Mouse (Mus musculus): ENCODE measurements around the gene Slc5a10. TPM values are rescaled to one million over a fixed set of nuclear protein-coding genes. Genes with fewer than 3 reads are reported as not detected.
"Not testable (repeated sequence)": the region's sequence is repeated elsewhere in the genome, so short reads cannot be mapped to it uniquely, and the experiment has no call there.

The Slc5a10 gene
- polyA plus RNA-seq, 1 experiment from 2014 or later: not detected

- H3K4me2 ChIP-seq (replicated peaks); H3K36me3 ChIP-seq (replicated peaks; ENCODE audit: control insufficient read depth, insufficient read depth); ATAC-seq (ENCODE audit: low FRiP score); H3K9me3 ChIP-seq (ENCODE audit: control insufficient read depth, low read length); H3K4me3 ChIP-seq (replicated peaks; ENCODE audit: low read length); H3K9ac ChIP-seq; H3K27ac ChIP-seq; H3K4me1 ChIP-seq (replicated peaks; ENCODE audit: control insufficient read depth, insufficient read depth, low read length); DNase-seq (ENCODE audit: low spot score); H3K27me3 ChIP-seq (ENCODE audit: control insufficient read depth, insufficient read depth, low read length): not testable (repeated sequence)
- 82% methylated on average over 9 of the region's 9 CpGs for WGBS
Measured at GRCm38 (mm10) chr11:61640585-61640984, 80.0 kb downstream of the Slc5a10 start.

DNA sequence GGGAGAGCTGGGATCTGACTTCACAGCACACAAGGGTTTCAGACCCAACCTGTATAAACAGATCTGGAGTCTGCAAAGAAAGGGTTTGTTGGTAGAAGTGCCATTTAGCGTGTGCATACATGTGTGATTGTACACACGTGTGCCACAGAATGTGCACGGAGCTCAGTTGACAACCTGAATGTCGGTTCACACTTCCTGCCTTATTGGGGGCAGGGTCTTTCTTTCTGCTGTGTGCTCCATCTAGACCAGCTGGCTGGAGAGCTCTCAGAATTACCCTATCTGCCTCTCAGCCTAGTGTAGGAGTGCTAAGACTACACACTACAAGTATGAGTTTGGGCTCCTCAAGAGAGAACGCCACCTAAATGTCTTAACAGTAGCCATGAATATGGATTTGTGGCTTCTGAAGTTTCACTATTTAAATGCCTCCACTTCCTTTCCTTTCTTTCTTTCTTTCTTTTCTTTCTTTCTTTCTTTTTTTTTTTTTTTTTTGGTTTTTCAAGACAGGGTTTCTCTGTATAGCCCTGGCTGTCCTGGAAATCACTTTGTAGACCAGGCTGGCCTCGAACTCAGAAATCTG, 80.9 kb downstream of the Slc5a10 start:
- Histone ChIP-seq H3K36me3 (replicated peaks; ENCODE audit: control insufficient read depth, insufficient read depth) (no peaks in the 10 kb centered on the region), H3K27me3 (ENCODE audit: control insufficient read depth, insufficient read depth, low read length) (no peaks in the 10 kb centered on the region), H3K9me3 (ENCODE audit: control insufficient read depth, low read length) (no peaks in the 10 kb centered on the region), H3K4me3 (replicated peaks; ENCODE audit: low read length) (no peak overlapping the region), H3K27ac (no peak overlapping the region), H3K4me1 (replicated peaks; ENCODE audit: control insufficient read depth, insufficient read depth, low read length) (no peaks in the 10 kb centered on the region), H3K4me2 (replicated peaks) (no peak overlapping the region), H3K9ac (no peak overlapping the region)
- 89% methylated on average over 6 of the region's 6 CpGs for WGBS
- DNase-seq (ENCODE audit: low spot score): no peak
- no peak for ATAC-seq (ENCODE audit: low FRiP score)

GRCm38 (mm10) chr11:61638764-61639536, 81.7 kb downstream of the Slc5a10 start:
- H3K4me1 ChIP-seq (replicated peaks; ENCODE audit: control insufficient read depth, insufficient read depth, low read length): no peaks in the 10 kb centered on the region
- ATAC-seq (ENCODE audit: low FRiP score): no peak
- WGBS: 81% methylated on average over 12 of the region's 12 CpGs

GRCm38 (mm10) chr11:61637856-61638255, 82.8 kb downstream of the Slc5a10 start:
- Histone ChIP-seq H3K4me3 (replicated peaks; ENCODE audit: low read length) (no peak overlapping the region), H3K27me3 (ENCODE audit: control insufficient read depth, insufficient read depth, low read length) (no peaks in the 10 kb centered on the region), H3K27ac (no peak overlapping the region), H3K9ac (no peak overlapping the region), H3K4me1 (replicated peaks; ENCODE audit: control insufficient read depth, insufficient read depth, low read length) (no peaks in the 10 kb centered on the region), H3K9me3 (ENCODE audit: control insufficient read depth, low read length) (no peaks in the 10 kb centered on the region), H3K4me2 (replicated peaks) (no peak overlapping the region), H3K36me3 (replicated peaks; ENCODE audit: control insufficient read depth, insufficient read depth) (no peaks in the 10 kb centered on the region)
- no peak for DNase-seq (ENCODE audit: low spot score)
- no peak for ATAC-seq (ENCODE audit: low FRiP score)
- 87% methylated on average over 3 of the region's 3 CpGs for WGBS

More at GRCm38 (mm10) chr11:61638764-61639536, 81.7 kb downstream of the Slc5a10 start:
- no peak overlapping the region for H3K27ac ChIP-seq
- no peaks in the 10 kb centered on the region for H3K9me3 ChIP-seq (ENCODE audit: control insufficient read depth, low read length)
- H3K9ac ChIP-seq: no peak overlapping the region
- no peak for DNase-seq (ENCODE audit: low spot score)
- H3K27me3 ChIP-seq (ENCODE audit: control insufficient read depth, insufficient read depth, low read length): no peaks in the 10 kb centered on the region
- H3K36me3 ChIP-seq (replicated peaks; ENCODE audit: control insufficient read depth, insufficient read depth): no peaks in the 10 kb centered on the region
- no peak overlapping the region for H3K4me3 ChIP-seq (replicated peaks; ENCODE audit: low read length)
- H3K4me2 ChIP-seq (replicated peaks): no peak overlapping the region

GRCm38 (mm10) chr11:61637413-61637812, 83.2 kb downstream of the Slc5a10 start:
- Histone ChIP-seq H3K27ac (no peak overlapping the region), H3K4me2 (replicated peaks) (no peak overlapping the region), H3K9ac (no peak overlapping the region), H3K36me3 (replicated peaks; ENCODE audit: control insufficient read depth, insufficient read depth) (no peaks in the 10 kb centered on the region), H3K27me3 (ENCODE audit: control insufficient read depth, insufficient read depth, low read length) (no peaks in the 10 kb centered on the region), H3K9me3 (ENCODE audit: control insufficient read depth, low read length) (no peaks in the 10 kb centered on the region), H3K4me1 (replicated peaks; ENCODE audit: control insufficient read depth, insufficient read depth, low read length) (no peaks in the 10 kb centered on the region), H3K4me3 (replicated peaks; ENCODE audit: low read length) (no peak overlapping the region)
- no peak for DNase-seq (ENCODE audit: low spot score)
- WGBS: 67% methylated on average over 1 of the region's 1 CpGs
- ATAC-seq (ENCODE audit: low FRiP score): no peak

GRCm38 (mm10) chr11:61636309-61636708, 84.3 kb downstream of the Slc5a10 start:
- not testable (repeated sequence) for ATAC-seq (ENCODE audit: low FRiP score); H3K36me3 ChIP-seq (replicated peaks; ENCODE audit: control insufficient read depth, insufficient read depth); H3K27me3 ChIP-seq (ENCODE audit: control insufficient read depth, insufficient read depth, low read length); H3K4me2 ChIP-seq (replicated peaks); H3K4me3 ChIP-seq (replicated peaks; ENCODE audit: low read length); H3K9ac ChIP-seq; H3K4me1 ChIP-seq (replicated peaks; ENCODE audit: control insufficient read depth, insufficient read depth, low read length); DNase-seq (ENCODE audit: low spot score); H3K9me3 ChIP-seq (ENCODE audit: control insufficient read depth, low read length); H3K27ac ChIP-seq
- 100% methylated on average over 3 of the region's 4 CpGs for whole genome bisulfite sequencing

DNA sequence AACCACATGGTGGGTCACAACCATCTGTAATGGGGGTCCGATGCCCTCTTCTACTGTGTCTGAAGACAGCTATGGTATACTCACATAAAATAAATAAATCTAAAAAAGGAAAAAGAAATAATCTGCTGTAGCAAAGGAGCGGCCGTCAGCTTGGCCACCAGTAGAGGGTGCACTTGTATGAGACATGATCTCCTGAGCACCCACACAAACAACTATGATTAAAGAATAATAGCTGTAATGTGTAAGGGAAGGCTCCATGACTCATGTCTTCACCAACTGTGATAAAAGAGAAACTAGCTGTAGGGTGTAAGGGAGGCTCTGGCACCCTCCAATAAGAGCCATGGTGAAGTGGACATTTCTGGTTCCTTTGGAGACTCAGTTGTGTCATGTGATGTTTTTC, 91.0 kb downstream of the Slc5a10 start:
- DNase-seq (ENCODE audit: low spot score): no peak
- no peaks in the 10 kb centered on the region for H3K9me3 ChIP-seq (ENCODE audit: control insufficient read depth, low read length)
- no peak for ATAC-seq (ENCODE audit: low FRiP score)
- WGBS: 63% methylated on average over 3 of the region's 3 CpGs
- H3K4me2 ChIP-seq (replicated peaks): no peak overlapping the region
- H3K36me3 ChIP-seq (replicated peaks; ENCODE audit: control insufficient read depth, insufficient read depth): no peaks in the 10 kb centered on the region
- H3K27ac ChIP-seq: no peak overlapping the region
- H3K27me3 ChIP-seq (ENCODE audit: control insufficient read depth, insufficient read depth, low read length): no peaks in the 10 kb centered on the region
- H3K4me1 ChIP-seq (replicated peaks; ENCODE audit: control insufficient read depth, insufficient read depth, low read length): no peaks in the 10 kb centered on the region
- no peak overlapping the region for H3K9ac ChIP-seq
- H3K4me3 ChIP-seq (replicated peaks; ENCODE audit: low read length): no peak overlapping the region

DNA sequence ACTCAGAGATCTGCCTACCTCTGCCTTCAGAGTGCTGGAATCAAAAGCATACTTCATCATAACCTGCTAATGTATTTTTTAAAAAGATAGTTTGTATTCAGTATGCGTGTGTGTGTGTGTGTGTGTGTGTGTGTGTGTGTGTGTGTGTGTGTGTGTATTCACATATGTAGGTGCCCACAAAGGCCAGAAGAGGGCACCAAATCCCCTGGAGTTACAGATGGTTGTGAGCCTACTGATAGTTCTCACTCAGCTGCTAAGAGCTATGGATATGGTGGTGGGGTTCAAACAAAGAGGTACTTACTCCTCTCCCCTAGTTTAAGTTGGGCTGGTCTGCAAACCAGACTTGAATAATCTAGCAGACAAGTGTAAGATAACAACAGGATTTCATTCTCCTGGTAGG, 94.1 kb downstream of the Slc5a10 start:
- H3K9ac ChIP-seq: no peak overlapping the region
- H3K27me3 ChIP-seq (ENCODE audit: control insufficient read depth, insufficient read depth, low read length): no peaks in the 10 kb centered on the region
- DNase-seq (ENCODE audit: low spot score) (no peak), ATAC-seq (ENCODE audit: low FRiP score) (no peak)
- no peak overlapping the region for H3K27ac ChIP-seq
- no peak overlapping the region for H3K4me3 ChIP-seq (replicated peaks; ENCODE audit: low read length)
- 83% methylated on average over 1 of the region's 1 CpGs for WGBS
- H3K4me2 ChIP-seq (replicated peaks): no peak overlapping the region
- H3K4me1 ChIP-seq (replicated peaks; ENCODE audit: control insufficient read depth, insufficient read depth, low read length): no peaks in the 10 kb centered on the region
- H3K9me3 ChIP-seq (ENCODE audit: control insufficient read depth, low read length): no peaks in the 10 kb centered on the region
- H3K36me3 ChIP-seq (replicated peaks; ENCODE audit: control insufficient read depth, insufficient read depth): no peaks in the 10 kb centered on the region

DNA sequence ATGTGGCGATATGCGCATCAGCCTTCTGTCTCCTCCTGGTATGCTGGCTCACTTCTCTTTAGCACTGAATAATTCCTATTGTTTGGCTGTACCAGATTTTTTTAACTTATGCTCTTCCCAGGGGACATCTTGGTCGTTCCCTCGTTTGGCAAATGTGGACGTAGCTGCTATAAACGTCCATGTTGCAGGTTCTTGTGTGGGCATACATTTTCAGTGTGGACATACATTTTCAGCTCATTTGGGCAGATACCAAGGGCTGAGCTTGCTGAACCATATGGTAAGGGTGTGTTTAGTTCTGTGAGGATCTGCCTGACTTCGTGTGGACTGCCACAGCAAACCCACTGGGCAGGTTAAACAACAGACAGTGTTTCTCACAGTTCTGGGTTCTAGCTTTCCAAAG, 95.5 kb downstream of the Slc5a10 start:
- no peak overlapping the region for H3K4me2 ChIP-seq (replicated peaks)
- 80% methylated on average over 7 of the region's 7 CpGs for WGBS
- DNase-seq (ENCODE audit: low spot score) (no peak), ATAC-seq (ENCODE audit: low FRiP score) (no peak)
- H3K4me3 ChIP-seq (replicated peaks; ENCODE audit: low read length): no peak overlapping the region
- H3K36me3 ChIP-seq (replicated peaks; ENCODE audit: control insufficient read depth, insufficient read depth): no peaks in the 10 kb centered on the region
- H3K27me3 ChIP-seq (ENCODE audit: control insufficient read depth, insufficient read depth, low read length): no peaks in the 10 kb centered on the region
- no peaks in the 10 kb centered on the region for H3K9me3 ChIP-seq (ENCODE audit: control insufficient read depth, low read length)
- no peak overlapping the region for H3K27ac ChIP-seq
- no peaks in the 10 kb centered on the region for H3K4me1 ChIP-seq (replicated peaks; ENCODE audit: control insufficient read depth, insufficient read depth, low read length)
- H3K9ac ChIP-seq: no peak overlapping the region
